Mouse (Mus musculus) thymus, adult 2 months (tissue): ENCODE results near the gene Fam69a. TPM values are rescaled to one million over a fixed set of nuclear protein-coding genes. Genes with fewer than 3 reads are reported as not detected.

Experiments used
- DNase-seq: peaks from one replicate; pipeline ENCODE4 v3.0.0; 2021
- H3K27ac ChIP-seq: fragments of 200-500 bp; 2 replicates; pipeline ENCODE4 v1.5.1; 2012; ENCODE audit warnings: low read length, control low read depth; ENCODE audit not compliant: control insufficient read depth, insufficient read depth
- H3K27me3 ChIP-seq: fragments of 200-500 bp; 2 replicates; pipeline ENCODE4 v1.6.1; 2012; ENCODE audit warnings: mild to moderate bottlenecking, low read length, moderate library complexity, mixed read lengths; ENCODE audit not compliant: control insufficient read depth, insufficient read depth
- H3K36me3 ChIP-seq: fragments of 200-500 bp; 2 replicates; pipeline ENCODE4 v1.6.1; 2012; ENCODE audit warnings: mild to moderate bottlenecking, low read length, moderate library complexity; ENCODE audit not compliant: control insufficient read depth, insufficient read depth
- H3K4me1 ChIP-seq: fragments of 200-500 bp; replicated peaks from 2 replicates; pipeline ENCODE4 v1.6.1; 2012; ENCODE audit warnings: low read length; ENCODE audit not compliant: control insufficient read depth, insufficient read depth
- H3K4me3 ChIP-seq: fragments of 200-500 bp; 2 replicates; pipeline ENCODE4 v1.5.1; 2012; ENCODE audit warnings: mild to moderate bottlenecking, low read length, control low read depth, moderate library complexity; ENCODE audit not compliant: control insufficient read depth, insufficient read depth
- CTCF ChIP-seq: fragments of 200-500 bp; IDR thresholded peaks from 2 replicates; pipeline ENCODE4 v1.5.1; 2012; ENCODE audit warnings: mild to moderate bottlenecking, control low read depth, low read length, moderate library complexity, borderline replicate concordance; ENCODE audit not compliant: control insufficient read depth, poor library complexity, insufficient read depth; ENCODE audit errors: extremely low read depth
- POLR2A ChIP-seq: fragments of 200-500 bp; IDR thresholded peaks from 2 replicates; pipeline ENCODE4 v1.6.1; 2012; ENCODE audit warnings: mild to moderate bottlenecking, low read length, control low read depth, moderate library complexity; ENCODE audit not compliant: control insufficient read depth, poor library complexity, insufficient read depth; ENCODE audit errors: extremely low read depth
- WGBS: fragments of 180-500 bp; shearing (Covaris S2); methylation state at CpG from one replicate; pipeline ENCODE4 v1.1.7; 2018; 5-methylcytosine and 5-hydroxymethylcytosine counted together
- polyA plus RNA-seq: library from polyadenylated mRNA; depleted of rRNA; stranded (reverse); fragments of >200 nt; gene quantifications from 2 replicates; pipeline ENCODE4 v1.2.3, GENCODE M21; 2012

Gene Fam69a
- polyA plus RNA-seq, 1 experiment, result 2.3 TPM

DNA sequence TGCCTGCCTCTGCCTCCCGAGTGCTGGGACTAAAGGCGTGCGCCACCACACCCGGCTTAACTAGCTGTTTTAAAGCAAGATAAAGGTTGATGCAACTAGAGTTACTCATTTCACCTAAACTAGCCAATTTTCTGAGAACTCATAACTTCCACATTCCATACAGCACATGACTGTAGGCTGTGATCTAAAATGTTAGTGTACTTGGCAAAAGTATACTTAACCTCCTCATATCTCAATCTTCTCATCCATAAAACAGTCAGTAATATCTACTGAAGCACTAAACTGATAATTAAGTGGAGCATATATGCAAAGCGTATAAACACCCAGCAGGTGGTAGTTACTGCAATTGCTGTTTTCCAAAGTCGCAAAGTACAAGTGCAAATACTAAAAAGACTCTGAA is 113.6 kb downstream of the Fam69a start:
- Histone ChIP-seq H3K36me3 (no peaks in the 10 kb centered on the region), H3K4me1 (peaks cover 2% of the 10 kb centered on the region), H3K4me3 (no peak overlapping the region), H3K27ac (no peak overlapping the region), H3K27me3 (no peaks in the 10 kb centered on the region)
- DNase-seq, result no peak
- TF ChIP-seq POLR2A (no peak), CTCF (no peak)
- WGBS, result 98% methylated on average over 6 of the region's 6 CpGs

DNA sequence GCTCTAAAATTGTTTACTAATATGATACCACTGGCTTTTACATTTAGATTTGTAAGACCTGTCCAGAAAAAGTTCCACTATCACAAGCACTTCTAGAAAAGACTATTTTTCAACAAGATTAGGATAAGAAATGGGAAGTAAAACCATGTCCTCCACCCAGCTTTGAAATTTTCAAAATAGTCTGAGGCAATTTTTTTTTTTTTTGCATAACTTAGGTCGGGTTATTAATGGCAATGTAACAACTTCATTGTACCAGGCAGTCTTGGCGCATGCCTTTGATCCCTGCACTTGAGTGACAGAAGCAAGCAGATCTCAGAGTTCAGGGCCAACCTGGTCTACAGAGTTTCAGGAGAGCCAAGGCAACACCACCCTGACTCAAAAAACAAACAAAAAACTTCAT is 117.2 kb downstream of the Fam69a start:
- 45% methylated on average over 2 of the region's 2 CpGs for WGBS
- Histone ChIP-seq H3K27me3 (no peaks in the 10 kb centered on the region), H3K27ac (no peak overlapping the region), H3K36me3 (no peaks in the 10 kb centered on the region), H3K4me3 (no peak overlapping the region), H3K4me1 (peaks cover 4% of the 10 kb centered on the region)
- no peak for TF ChIP-seq CTCF
- no peak for TF ChIP-seq POLR2A
- no peak for DNase-seq

DNA sequence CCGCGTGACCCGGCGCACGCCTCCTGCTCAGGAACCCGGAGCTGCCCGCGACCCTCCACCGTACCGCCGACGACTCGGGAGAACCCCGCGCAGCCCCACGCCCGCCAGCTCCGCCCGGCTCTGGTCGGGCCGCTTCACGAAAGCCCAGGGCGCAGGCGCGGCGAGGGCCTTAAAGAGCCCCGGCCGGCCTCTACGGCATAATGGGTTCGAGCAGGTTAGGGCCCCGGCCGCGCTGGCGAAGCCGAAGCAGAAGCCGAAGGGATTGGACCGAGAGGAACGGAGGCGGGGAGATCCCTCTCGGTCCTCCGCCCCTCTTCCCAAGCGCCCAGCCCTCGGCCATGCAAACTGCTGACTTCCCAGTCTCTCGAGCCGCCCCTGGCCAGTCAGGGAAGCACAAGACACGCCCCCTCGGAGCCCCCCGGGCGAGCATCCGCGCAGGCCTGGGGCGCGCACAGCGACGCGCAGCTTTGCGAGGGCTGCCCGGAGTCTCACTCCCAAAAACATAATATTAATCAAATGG is 117.9 kb downstream of the Fam69a start:
- H3K27me3 ChIP-seq, result no peaks in the 10 kb centered on the region
- peak; percentile 59 for DNase-seq
- TF ChIP-seq CTCF (peak; percentile 24; the same call in 1 of the 2 replicates), POLR2A (no peak)
- H3K27ac ChIP-seq, result no peak overlapping the region
- H3K36me3 ChIP-seq, result no peaks in the 10 kb centered on the region
- H3K4me3 ChIP-seq, result peak overlapping the region; percentile 86
- H3K4me1 ChIP-seq, result peaks cover 4% of the 10 kb centered on the region
- under 1% methylated on average over 58 of the region's 58 CpGs for WGBS

DNA sequence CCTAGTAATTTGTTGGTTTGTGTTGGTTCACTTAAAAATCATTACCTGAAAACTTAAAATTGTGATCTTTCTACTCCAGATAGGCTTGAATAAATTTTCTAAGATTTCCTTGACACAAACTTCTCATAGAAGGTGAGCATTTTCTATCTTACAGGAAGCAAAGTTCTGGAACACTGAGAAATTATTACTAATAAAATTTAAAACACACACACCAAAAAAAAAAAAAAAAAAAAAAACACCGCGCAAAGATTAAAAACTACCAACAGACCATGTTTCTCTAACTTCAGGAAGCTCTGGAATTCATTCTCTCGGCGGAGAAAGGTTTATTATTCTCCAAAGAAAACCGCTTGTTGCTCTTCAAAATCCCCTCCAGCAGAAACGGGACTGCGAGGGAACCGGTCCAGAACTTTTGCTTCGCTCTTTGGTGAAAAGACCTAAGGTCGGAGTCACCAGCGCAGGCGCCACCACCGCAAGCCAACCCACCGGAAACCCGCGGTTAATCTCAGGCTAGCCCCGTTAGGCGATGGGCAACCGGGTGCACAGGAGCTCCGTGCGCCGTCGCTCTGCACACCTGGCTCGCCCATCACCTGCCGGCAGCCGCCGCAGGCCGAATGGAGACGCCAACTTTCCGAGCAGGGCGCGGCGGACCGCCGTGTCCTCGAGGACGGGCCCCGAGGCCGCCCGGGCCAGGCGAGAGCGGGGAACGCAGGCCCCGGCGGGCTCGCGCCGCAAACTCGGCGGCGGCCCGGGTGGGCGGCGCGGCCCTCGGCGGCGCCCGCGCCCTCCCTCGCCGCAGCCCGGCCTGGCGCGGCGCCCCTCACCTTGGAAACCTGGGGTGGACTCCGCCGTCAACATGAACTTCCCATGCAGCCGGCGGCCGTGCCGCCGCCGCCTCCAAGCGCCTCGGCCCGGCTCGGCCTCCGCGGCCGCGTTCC is 118.6 kb downstream of the Fam69a start:
- H3K27me3 ChIP-seq, result no peaks in the 10 kb centered on the region
- WGBS, result under 1% methylated on average over 81 of the region's 82 CpGs
- TF ChIP-seq CTCF (no peak), POLR2A (no peak)
- peaks cover 4% of the 10 kb centered on the region for H3K4me1 ChIP-seq
- H3K27ac ChIP-seq, result no peak overlapping the region
- peak; percentile 53 for DNase-seq
- H3K36me3 ChIP-seq, result no peaks in the 10 kb centered on the region
- H3K4me3 ChIP-seq, result peak overlapping the region; percentile 86

GRCm38 (mm10) chr5:107866127-107867126 is 120.5 kb downstream of the Fam69a start:
- no peaks in the 10 kb centered on the region for H3K27me3 ChIP-seq
- H3K36me3 ChIP-seq, result no peaks in the 10 kb centered on the region
- no peak overlapping the region for H3K4me3 ChIP-seq
- peaks cover 4% of the 10 kb centered on the region; the same call in 1 of the 2 replicates for H3K4me1 ChIP-seq
- TF ChIP-seq CTCF (no peak), POLR2A (no peak)
- H3K27ac ChIP-seq, result no peak overlapping the region
- no peak for DNase-seq
- WGBS, result 49% methylated on average over 2 of the region's 2 CpGs

GRCm38 (mm10) chr5:107863971-107864370 is 122.9 kb downstream of the Fam69a start:
- Histone ChIP-seq H3K4me1 (peaks cover 4% of the 10 kb centered on the region; the same call in 1 of the 2 replicates), H3K27me3 (no peaks in the 10 kb centered on the region), H3K27ac (no peak overlapping the region), H3K36me3 (no peaks in the 10 kb centered on the region), H3K4me3 (no peak overlapping the region)
- WGBS, result 98% methylated on average over 3 of the region's 3 CpGs
- TF ChIP-seq POLR2A (no peak), CTCF (no peak)
- DNase-seq, result no peak
